Mouse (Mus musculus) right cerebral cortex, postnatal 10 days (tissue): ENCODE data around the gene Evc2.

ENCODE experiments used
- DNase-seq, 2 experiments: peaks; one replicate each; pipeline ENCODE4 v3.0.0; 2021; ENCODE audit warnings: low spot score in 2 of 2

The Evc2 gene

DNA sequence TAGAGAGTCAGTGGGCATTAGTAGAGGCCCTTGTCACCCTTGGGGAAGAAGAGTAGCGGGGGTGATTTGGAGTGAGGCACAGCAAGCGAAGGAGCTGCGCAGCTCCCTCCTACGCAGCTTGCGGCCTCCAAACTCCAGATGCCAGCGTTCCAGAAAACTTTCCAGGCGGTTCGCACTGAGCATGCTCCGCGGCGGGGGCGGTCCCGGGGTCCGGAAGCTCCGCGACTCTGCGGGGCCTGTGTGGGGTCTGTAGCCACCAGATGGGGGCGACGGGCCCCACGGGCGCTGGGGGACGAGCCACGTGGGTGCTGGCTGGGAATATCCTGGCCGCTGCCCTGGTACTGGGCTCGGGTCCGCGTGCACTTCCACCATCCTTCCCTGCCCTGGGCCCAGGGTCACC lies at the start of gene Evc2:
TSS of gene Evc2 (plus strand) at position 212 of the 400 bp plus-strand sequence.
- DNase-seq = peak; percentile 85

GRCm38 (mm10) chr5:37289236-37289635 lies 49.1 kb upstream of the Evc2 start:
- peak; percentile 75 to 80 for DNase-seq

DNA sequence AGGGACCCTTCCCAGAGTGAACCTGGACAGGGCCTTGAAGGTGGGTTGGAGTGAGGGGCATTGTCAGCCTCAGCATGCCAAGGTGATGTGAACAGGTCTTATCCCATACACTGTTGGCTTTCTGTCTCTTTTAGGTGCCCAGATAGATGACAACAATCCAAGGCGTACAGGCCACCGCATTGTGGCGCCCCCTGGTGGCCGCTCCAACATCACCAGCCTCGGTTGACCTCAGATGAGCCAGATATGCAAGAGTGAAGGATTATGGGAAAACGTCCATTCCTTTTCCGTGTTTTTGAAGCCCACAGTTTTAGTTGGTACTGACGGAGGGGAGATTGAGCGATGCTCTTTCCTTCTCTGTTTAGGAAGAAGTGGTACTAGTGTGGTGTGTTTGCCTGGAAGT lies 47.3 kb upstream of the Evc2 start:
- DNase-seq = peak in 1 of 2 experiments; percentile 40

GRCm38 (mm10) chr5:37296717-37297116 lies 41.6 kb upstream of the Evc2 start:
- DNase-seq = peak; percentile 57 to 66

GRCm38 (mm10) chr5:37298370-37298769 lies 39.9 kb upstream of the Evc2 start:
- peak in 1 of 2 experiments; percentile 54 for DNase-seq

- no peak for DNase-seq
These were observed 28.3 kb upstream of the Evc2 start for GRCm38 (mm10) chr5:37310026-37310425.

DNA sequence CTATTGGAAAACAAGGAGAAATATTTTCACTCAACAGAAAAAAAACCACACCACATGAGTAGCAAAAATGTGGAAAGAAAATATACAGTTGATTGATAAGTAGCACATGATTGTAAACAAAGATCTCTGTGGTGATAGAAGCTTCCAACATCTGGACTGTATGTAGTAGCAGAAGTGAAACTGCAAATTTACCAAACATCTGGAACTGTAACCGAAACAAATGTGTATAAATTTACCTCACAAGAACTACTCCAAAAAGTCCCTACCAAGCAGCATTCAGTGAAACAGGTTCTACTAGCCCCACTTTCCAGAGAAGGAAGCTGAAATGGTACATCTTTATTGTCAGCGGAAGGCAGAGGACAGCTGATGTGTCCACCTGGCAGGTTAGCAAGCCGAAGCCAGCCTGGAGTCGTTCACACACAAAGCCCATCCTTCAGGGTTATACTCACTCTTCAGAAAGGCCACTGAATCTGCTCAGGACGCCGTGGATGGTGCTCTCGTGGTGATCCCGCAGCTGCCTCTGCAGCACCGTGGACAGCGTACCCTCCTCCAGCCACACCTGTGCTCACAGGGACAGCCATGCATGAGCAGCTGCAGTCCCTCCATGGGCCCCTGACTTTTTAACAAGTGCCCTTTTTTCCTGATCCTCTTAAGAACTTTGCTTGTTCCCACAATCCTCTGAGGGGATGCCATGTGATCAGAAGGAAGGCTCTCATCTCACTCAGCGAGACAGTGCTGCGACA lies 25.1 kb upstream of the Evc2 start:
- DNase-seq = no peak

DNA sequence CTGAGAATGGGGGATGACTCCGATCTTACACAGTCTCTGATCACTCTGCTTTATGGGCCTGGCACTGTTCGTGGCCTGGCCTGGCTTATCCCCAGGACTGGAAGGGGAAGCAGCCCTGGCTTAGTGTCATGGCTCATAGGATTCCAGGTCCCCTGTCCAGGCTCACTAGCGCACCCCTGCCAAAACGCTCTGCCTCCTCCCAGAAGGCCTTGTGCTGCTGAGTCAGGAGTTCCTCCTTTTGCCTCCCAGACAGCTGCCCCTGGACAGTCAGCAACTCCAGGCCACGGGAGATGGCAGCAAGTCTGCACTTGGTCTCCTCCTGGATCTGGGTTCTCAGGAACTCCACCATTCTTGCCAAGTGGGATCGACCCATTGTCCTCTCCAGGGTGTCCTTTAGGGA lies 19.6 kb upstream of the Evc2 start:
- no peak for DNase-seq

DNA sequence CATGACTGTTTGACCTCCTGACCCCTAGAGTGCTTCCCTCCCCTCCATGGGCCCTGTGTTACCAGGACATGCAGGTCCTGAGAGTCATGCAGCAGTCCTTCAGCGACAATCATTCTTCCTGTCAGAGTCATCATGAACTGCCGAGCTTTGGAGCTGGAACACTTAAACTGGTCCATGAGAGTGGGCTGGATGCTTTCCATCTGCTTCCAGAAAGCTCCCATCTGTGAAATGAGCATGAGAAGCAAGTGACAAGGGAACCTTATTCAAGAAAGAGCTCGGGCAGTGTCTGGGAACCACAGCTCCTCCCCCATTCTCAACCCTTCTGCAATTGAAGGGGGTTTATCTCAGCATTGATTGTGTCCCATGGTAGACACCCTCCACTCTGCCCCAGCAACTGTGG lies 18.1 kb upstream of the Evc2 start:
- peak; percentile 66 to 74 for DNase-seq

- DNase-seq = no peak
These were observed 17.5 kb upstream of the Evc2 start for GRCm38 (mm10) chr5:37320761-37321160.

GRCm38 (mm10) chr5:37326675-37327074 lies 11.6 kb upstream of the Evc2 start:
- DNase-seq = no peak

DNA sequence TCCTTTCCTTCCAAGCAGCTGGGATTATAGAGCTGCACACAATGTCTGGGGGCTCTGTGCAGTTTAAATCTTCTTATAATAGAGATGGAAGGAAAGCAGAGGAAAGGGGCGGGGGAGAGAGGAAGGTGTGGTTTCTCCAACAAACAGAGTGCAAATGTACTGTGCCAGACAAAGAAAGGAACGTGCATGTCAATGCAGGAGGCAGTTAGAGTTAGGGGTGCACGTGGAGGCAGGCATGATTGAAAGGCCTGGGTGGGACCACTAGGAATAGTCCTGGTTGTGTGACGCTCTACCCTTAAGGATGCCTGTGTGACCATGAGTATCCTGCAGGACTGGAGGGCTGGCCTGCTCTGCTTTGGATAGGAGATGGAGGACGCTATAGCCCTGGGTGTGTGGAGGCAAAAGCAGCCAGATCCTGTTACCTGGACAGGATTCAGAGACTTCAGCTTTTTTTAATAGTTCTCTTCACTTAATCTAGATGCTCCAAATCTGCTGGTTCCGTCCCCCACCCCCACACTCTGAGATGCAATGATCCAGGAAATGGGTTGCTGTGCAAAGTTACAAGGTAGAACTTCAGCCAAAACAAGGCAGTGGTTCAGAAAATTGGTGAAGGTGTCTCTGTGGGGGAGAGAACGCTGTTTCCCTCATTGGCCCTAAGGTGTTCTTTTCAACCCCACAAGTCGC lies 7.7 kb upstream of the Evc2 start:
- DNase-seq = no peak

DNA sequence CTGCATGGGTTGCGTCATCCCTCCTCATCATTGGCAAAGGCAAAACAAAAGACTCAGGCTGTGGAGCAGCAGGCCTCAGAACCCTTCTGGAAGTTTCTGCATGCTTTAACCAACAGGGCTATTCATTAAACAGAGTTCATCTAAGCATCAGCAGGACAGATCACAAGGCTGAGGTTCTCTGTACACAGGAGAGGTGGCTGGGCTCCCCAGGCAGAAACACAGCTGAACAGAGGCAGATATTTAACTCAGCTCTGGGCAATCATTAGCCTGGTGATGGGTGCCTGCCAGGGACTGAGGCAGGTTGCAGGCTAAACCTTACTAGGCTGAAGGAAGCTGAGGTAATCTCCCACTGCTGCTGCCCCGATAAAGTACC lies 7.2 kb upstream of the Evc2 start:
- no peak for DNase-seq

GRCm38 (mm10) chr5:37332066-37332465 lies 6.2 kb upstream of the Evc2 start:
- DNase-seq = no peak

- no peak for DNase-seq
These were observed 3.2 kb upstream of the Evc2 start for GRCm38 (mm10) chr5:37335061-37335460.

DNA sequence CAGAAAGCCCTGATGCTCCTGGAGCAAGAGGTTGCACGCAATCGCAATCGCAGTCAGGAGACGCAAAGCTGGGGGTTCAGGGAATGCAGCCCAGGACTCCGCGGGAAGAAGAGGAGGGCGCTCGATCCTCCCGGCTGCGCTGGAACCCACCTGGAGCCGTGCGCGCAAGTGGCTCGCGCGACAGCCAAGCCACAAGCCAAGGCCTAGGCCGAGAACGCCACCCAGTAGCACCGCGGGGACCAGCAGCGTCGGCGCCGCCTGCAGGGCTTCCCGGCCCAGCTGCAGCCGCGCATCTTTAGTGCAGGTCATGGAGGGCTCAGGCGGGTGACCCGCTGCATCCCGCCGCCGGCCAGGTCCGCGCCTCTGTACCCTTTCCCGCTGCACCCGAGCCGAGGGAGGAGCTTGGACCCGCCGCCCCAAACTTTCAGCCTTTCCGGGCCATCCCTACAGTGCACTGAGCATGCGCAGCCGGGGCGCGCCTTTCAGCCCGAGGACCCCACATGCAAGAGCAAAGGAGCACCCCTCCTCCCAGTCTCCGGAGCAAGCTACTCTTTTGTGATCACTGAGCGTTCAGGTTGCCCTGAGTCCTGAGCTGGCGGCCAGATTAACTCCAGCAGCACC lies 1.7 kb upstream of the Evc2 start, which contains the start of gene Evc:
TSS of gene Evc (minus strand) at position 410 of the 621 bp plus-strand sequence.
- DNase-seq = peak; percentile 41 to 62

DNA sequence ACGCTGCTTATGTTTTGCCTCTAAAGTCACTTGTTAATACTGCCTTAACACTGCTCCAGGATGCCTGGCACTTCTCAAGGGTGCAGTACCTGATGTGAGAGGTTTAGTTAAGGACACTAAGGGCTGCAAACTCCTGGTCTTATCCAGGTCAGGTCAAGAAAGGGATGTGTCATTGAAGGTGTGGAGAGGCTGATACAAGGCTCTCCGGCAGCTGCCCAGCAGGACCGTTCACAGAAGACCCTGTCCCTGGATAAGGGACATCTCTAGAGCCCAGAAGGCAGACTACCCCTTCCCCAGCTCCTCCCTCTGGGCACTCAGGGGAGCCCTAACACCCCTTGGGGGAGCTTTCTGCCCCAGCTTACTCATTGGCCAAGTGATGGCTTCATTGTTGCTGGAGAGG lies 603 bp upstream of the Evc2 start:
- DNase-seq = no peak

DNA sequence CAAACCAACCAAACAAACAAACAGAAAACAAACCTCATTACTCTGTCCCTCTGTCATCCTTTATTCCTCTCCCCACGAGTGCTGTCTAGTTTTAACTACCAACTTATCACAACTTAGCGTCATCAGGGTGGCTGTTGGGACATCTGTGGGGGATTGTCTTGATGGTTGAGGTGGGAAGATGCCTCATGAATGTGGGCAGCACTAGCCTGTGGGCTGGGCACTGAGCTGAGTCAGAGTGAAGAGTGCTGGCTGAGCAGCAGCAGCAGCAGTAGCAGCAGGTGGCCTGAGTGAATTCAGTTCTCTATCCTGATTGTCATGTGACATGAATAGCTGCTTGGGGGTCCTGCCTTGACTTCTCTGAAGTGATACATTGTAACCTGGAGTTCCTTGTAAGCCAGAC lies 5.7 kb downstream of the Evc2 start:
- no peak for DNase-seq

- DNase-seq = no peak
These were observed 13.5 kb downstream of the Evc2 start for GRCm38 (mm10) chr5:37351791-37352190.

GRCm38 (mm10) chr5:37354385-37354784 lies 16.1 kb downstream of the Evc2 start:
- DNase-seq = peak in 1 of 2 experiments; percentile 41

DNA sequence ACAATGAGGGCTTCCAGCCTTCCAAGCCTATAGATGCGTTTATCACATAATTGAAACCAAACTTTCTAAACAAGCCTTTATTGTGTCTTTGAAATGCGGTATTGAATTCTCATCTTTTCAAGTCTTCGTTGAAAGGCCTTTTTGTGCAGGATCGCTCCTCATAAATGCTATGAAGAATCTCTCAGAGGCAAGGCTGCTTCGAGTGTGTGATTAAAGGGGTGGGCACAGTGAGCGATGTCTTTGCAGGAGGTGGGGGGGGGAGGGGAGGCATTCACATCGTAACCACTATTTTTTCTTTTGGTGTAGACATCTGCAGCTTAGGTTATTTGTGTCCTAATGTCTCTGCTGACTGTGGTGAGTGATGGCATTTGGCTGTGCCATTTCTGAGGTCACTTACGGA lies 17.7 kb downstream of the Evc2 start:
- DNase-seq = no peak

DNA sequence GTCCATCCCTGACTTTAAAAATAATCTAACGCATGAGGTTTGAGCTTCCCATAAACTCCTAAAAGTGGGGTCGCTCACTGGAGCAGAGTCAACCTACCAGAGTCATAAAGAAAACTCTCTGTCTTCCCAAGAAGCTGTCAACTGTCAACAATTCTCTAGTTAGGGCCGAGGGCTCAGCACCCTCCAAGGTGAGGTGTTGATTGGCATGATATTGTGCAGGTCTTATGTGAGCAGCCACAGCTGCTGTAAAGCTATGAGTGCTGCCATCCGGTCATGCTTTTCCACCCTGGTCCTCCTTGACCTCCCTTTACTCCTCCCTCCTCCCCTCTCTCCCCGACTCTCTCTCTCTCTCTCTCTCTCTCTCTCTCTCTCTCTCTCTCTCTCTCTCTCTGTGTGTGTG lies 24.3 kb downstream of the Evc2 start:
- no peak for DNase-seq

GRCm38 (mm10) chr5:37363284-37363683 lies 25.0 kb downstream of the Evc2 start:
- DNase-seq = no peak
